Mouse (Mus musculus): Measurements from ENCODE around the gene Slc34a2. TPM values are rescaled to one million over a fixed set of nuclear protein-coding genes. Genes with fewer than 3 reads are reported as not detected.

Gene Slc34a2
- polyA plus RNA-seq, 1 experiment = 447 TPM

- H3K27me3 ChIP-seq (ENCODE audit: control insufficient read depth, insufficient read depth, low read length) = no peaks in the 10 kb centered on the region
- H3K36me3 ChIP-seq (ENCODE audit: control insufficient read depth, insufficient read depth, low read length) = no peaks in the 10 kb centered on the region
- peaks cover 23% of the 10 kb centered on the region for H3K4me1 ChIP-seq (ENCODE audit: control insufficient read depth, insufficient read depth, insufficient read length, low read length)
- no peak overlapping the region for H3K4me3 ChIP-seq (ENCODE audit: low read depth, low read length)
- 0 out of 2 replicates have a peak overlapping the region, but pooled peaks have one; percentile 26 for H3K27ac ChIP-seq (ENCODE audit: insufficient read depth, low read depth, low read length)
- 25% methylated on average over 8 of the region's 8 CpGs for WGBS
- no peak for TF ChIP-seq CTCF (IDR thresholded peaks at IDR 0.05; ENCODE audit: extremely low read depth, insufficient read length, insufficient replicate concordance, low read depth, low read length)
- TF ChIP-seq POLR2A (IDR thresholded peaks at IDR 0.05; ENCODE audit: low read depth, low read length) = no peak
These were observed 12.5 kb upstream of the Slc34a2 start for GRCm38 (mm10) chr5:53025276-53025973.

DNA sequence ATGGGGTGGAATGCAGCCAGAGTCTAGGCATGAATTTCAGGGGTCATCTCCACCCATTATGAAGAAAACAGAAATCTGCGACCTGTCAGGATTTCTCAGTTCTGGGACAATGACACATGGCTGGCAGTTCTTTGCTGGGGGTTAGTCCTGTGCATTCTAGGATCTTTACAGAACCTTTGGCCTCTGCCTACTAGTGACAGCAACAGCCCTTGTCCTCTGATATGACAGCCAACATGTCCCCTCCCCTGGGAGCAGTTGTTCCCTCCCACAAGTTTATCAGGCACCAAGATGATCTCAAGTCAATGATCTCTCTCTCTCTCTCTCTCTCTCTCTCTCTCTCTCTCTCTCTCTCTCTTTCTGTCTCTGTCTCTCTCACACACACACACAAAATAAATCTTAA is 6.5 kb upstream of the Slc34a2 start:
- TF ChIP-seq CTCF (IDR thresholded peaks at IDR 0.05; ENCODE audit: extremely low read depth, insufficient read length, insufficient replicate concordance, low read depth, low read length) (no peak), POLR2A (IDR thresholded peaks at IDR 0.05; ENCODE audit: low read depth, low read length) (no peak)
- Histone ChIP-seq H3K4me3 (ENCODE audit: low read depth, low read length) (no peak overlapping the region), H3K27me3 (ENCODE audit: control insufficient read depth, insufficient read depth, low read length) (no peaks in the 10 kb centered on the region), H3K4me1 (ENCODE audit: control insufficient read depth, insufficient read depth, insufficient read length, low read length) (peaks cover 14% of the 10 kb centered on the region; the same call in 1 of the 2 replicates), H3K27ac (ENCODE audit: insufficient read depth, low read depth, low read length) (no peak overlapping the region), H3K36me3 (ENCODE audit: control insufficient read depth, insufficient read depth, low read length) (no peaks in the 10 kb centered on the region)
- WGBS = 57% methylated on average over 1 of the region's 1 CpGs

DNA sequence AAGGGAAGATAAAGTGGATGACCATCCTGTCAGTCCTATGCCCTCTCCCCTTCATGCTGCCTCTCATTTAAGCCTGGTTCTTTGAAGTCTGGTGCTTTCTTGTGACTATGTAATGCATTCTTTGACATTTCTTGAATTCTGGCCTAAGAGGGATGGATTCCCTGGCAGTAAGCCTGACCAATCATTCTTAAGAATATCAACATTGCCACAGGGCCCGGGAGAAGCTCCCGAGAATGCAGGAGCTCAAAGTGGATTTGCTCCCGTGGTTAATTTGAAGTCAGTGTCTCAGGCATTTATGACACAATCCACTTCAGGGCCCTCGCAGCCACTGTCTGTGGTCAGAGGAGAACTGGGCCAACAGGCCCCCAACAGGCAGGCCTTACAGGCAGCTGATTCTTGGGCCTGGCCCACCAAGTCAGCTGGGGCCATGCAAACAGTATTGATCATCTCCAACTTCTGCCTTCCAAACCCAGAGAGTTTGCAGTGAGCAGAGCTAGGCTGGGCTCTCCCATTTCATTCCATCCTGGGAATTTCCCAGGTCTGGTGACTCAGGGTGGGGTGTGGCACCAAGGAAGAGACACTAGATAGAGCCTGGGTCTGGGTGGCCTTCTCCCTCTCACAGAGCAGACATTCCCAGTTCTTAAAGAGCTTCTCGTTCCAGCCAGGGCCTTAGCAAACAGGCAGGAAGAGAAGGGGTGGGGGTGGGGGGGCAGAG is 4.3 kb downstream of the Slc34a2 start:
- TF ChIP-seq POLR2A (IDR thresholded peaks at IDR 0.05; ENCODE audit: low read depth, low read length) = no peak
- no peak for TF ChIP-seq CTCF (IDR thresholded peaks at IDR 0.05; ENCODE audit: extremely low read depth, insufficient read length, insufficient replicate concordance, low read depth, low read length)
- Histone ChIP-seq H3K27ac (ENCODE audit: insufficient read depth, low read depth, low read length) (peak overlapping the region; percentile 93), H3K36me3 (ENCODE audit: control insufficient read depth, insufficient read depth, low read length) (no peaks in the 10 kb centered on the region), H3K27me3 (ENCODE audit: control insufficient read depth, insufficient read depth, low read length) (no peaks in the 10 kb centered on the region), H3K4me3 (ENCODE audit: low read depth, low read length) (no peak overlapping the region), H3K4me1 (ENCODE audit: control insufficient read depth, insufficient read depth, insufficient read length, low read length) (peaks cover 28% of the 10 kb centered on the region)
- WGBS = 38% methylated on average over 5 of the region's 5 CpGs

GRCm38 (mm10) chr5:53042771-53043371 is 5.0 kb downstream of the Slc34a2 start:
- no peaks in the 10 kb centered on the region for H3K36me3 ChIP-seq (ENCODE audit: control insufficient read depth, insufficient read depth, low read length)
- no peaks in the 10 kb centered on the region for H3K27me3 ChIP-seq (ENCODE audit: control insufficient read depth, insufficient read depth, low read length)
- no peak overlapping the region for H3K4me3 ChIP-seq (ENCODE audit: low read depth, low read length)
- peaks cover 30% of the 10 kb centered on the region for H3K4me1 ChIP-seq (ENCODE audit: control insufficient read depth, insufficient read depth, insufficient read length, low read length)
- H3K27ac ChIP-seq (ENCODE audit: insufficient read depth, low read depth, low read length) = peak overlapping the region; percentile 93
- no peak for TF ChIP-seq CTCF (IDR thresholded peaks at IDR 0.05; ENCODE audit: extremely low read depth, insufficient read length, insufficient replicate concordance, low read depth, low read length)
- no peak for TF ChIP-seq POLR2A (IDR thresholded peaks at IDR 0.05; ENCODE audit: low read depth, low read length)
- WGBS = 37% methylated on average over 8 of the region's 8 CpGs

GRCm38 (mm10) chr5:53043716-53044115 is 5.8 kb downstream of the Slc34a2 start:
- WGBS = 13% methylated on average over 1 of the region's 1 CpGs
- Histone ChIP-seq H3K27ac (ENCODE audit: insufficient read depth, low read depth, low read length) (no peak overlapping the region), H3K36me3 (ENCODE audit: control insufficient read depth, insufficient read depth, low read length) (no peaks in the 10 kb centered on the region), H3K27me3 (ENCODE audit: control insufficient read depth, insufficient read depth, low read length) (no peaks in the 10 kb centered on the region), H3K4me3 (ENCODE audit: low read depth, low read length) (no peak overlapping the region), H3K4me1 (ENCODE audit: control insufficient read depth, insufficient read depth, insufficient read length, low read length) (peaks cover 31% of the 10 kb centered on the region)
- no peak for TF ChIP-seq CTCF (IDR thresholded peaks at IDR 0.05; ENCODE audit: extremely low read depth, insufficient read length, insufficient replicate concordance, low read depth, low read length)
- no peak for TF ChIP-seq POLR2A (IDR thresholded peaks at IDR 0.05; ENCODE audit: low read depth, low read length)

DNA sequence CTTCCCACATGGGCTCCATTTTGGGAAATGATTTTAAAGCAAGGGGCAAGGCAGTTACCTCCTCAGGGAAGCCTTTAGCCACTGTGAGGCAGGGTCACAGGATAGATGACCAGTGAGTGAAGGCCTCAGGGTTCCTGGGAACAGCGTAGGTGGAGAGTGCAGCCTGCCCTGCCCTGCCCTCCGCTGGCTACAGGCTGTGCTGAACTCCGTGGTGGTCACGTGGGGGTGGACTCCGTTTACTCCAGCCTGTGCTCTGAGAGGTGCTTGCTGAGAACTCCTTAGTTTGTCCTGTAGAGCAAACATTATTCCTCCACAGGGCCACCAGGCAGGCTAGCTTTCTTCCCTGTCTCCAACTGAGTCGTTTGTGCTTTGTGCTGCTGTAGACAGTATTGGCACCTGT is 10.1 kb downstream of the Slc34a2 start:
- TF ChIP-seq POLR2A (IDR thresholded peaks at IDR 0.05; ENCODE audit: low read depth, low read length) = no peak
- TF ChIP-seq CTCF (IDR thresholded peaks at IDR 0.05; ENCODE audit: extremely low read depth, insufficient read length, insufficient replicate concordance, low read depth, low read length) = no peak
- H3K36me3 ChIP-seq (ENCODE audit: control insufficient read depth, insufficient read depth, low read length) = no peaks in the 10 kb centered on the region
- H3K27ac ChIP-seq (ENCODE audit: insufficient read depth, low read depth, low read length) = no peak overlapping the region
- 66% methylated on average over 6 of the region's 6 CpGs for WGBS
- peak overlapping the region; percentile 30 for H3K4me3 ChIP-seq (ENCODE audit: low read depth, low read length)
- peaks cover 31% of the 10 kb centered on the region for H3K4me1 ChIP-seq (ENCODE audit: control insufficient read depth, insufficient read depth, insufficient read length, low read length)
- no peaks in the 10 kb centered on the region; the same call in 1 of the 2 replicates for H3K27me3 ChIP-seq (ENCODE audit: control insufficient read depth, insufficient read depth, low read length)

GRCm38 (mm10) chr5:53048599-53048998 is 10.7 kb downstream of the Slc34a2 start:
- Histone ChIP-seq H3K4me1 (ENCODE audit: control insufficient read depth, insufficient read depth, insufficient read length, low read length) (peaks cover 32% of the 10 kb centered on the region), H3K27ac (ENCODE audit: insufficient read depth, low read depth, low read length) (peak overlapping the region; percentile 60; the same call in 1 of the 2 replicates), H3K36me3 (ENCODE audit: control insufficient read depth, insufficient read depth, low read length) (no peaks in the 10 kb centered on the region), H3K4me3 (ENCODE audit: low read depth, low read length) (peak overlapping the region; percentile 71), H3K27me3 (ENCODE audit: control insufficient read depth, insufficient read depth, low read length) (no peaks in the 10 kb centered on the region; the same call in 1 of the 2 replicates)
- WGBS = 59% methylated on average over 4 of the region's 4 CpGs
- TF ChIP-seq CTCF (IDR thresholded peaks at IDR 0.05; ENCODE audit: extremely low read depth, insufficient read length, insufficient replicate concordance, low read depth, low read length) (no peak), POLR2A (IDR thresholded peaks at IDR 0.05; ENCODE audit: low read depth, low read length) (no peak)
